Mouse (Mus musculus) cerebellum, adult 2 months (tissue): ENCODE measurements around the gene Snx21.
"Not testable (repeated sequence)": the region's sequence is repeated elsewhere in the genome, so short reads cannot be mapped to it uniquely, and the experiment has no call there.

Source experiments
- CTCF ChIP-seq: fragments of 200-500 bp; IDR thresholded peaks from 2 replicates; pipeline ENCODE4 v1.5.1; 2011; ENCODE audit warnings: low read depth, mild to moderate bottlenecking, control low read depth, low read length, moderate library complexity, borderline replicate concordance; ENCODE audit not compliant: insufficient read depth
- POLR2A ChIP-seq: fragments of 200-500 bp; IDR thresholded peaks from 2 replicates; pipeline ENCODE4 v1.6.1; 2011; ENCODE audit warnings: low read length, control low read depth, borderline replicate concordance; ENCODE audit not compliant: insufficient read depth

GRCm38 (mm10) chr2:164798554-164798953 lies 12.9 kb downstream of the Snx21 start:
- TF ChIP-seq CTCF: peak; percentile 1; the same call in 1 of the 2 replicates
- not testable (repeated sequence) for TF ChIP-seq POLR2A
